Mouse (Mus musculus): ENCODE measurements at regions not wholly inside any gene's neighbourhood (a gene's known extent, or its start where the extent isn't known, plus 50 kb on each side); places are given as distances from the start of the nearest gene placed in this dataset.

DNA sequence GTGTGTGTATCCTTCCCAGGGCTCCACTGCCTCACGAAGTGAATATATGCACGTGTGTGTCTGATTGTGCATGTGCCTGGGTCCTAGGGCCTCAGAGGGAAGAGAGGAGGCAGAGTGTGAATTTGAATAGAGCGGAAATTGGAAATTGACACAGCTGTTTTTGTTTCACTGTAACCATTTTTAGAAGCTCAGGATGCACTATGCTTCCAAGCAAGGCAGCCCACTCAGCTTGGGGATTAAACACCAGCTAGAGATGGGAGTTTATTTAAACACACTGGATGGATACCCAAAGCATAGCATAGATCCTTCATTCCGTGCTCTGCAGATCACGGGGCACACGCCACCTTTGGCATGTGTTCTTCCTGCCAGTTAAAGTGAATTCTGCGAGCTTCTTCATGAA, 306.2 kb downstream of the Elavl2 start:
- Histone ChIP-seq H3K4me1 (0 out of 2 replicates have a peak, but pooled peaks cover 4% of the 10 kb centered on the region), H3K9me3 (replicated peaks) (no peaks in the 10 kb centered on the region), H3K27ac (no peak overlapping the region), H3K27me3 (no peaks in the 10 kb centered on the region), H3K9ac (no peak overlapping the region), H3K4me3 (no peak overlapping the region), H3K4me2 (replicated peaks) (no peak overlapping the region), H3K36me3 (no peaks in the 10 kb centered on the region)
- WGBS: 80% methylated on average over 7 of the region's 7 CpGs
- no peak for ATAC-seq (ENCODE audit: low FRiP score)

DNA sequence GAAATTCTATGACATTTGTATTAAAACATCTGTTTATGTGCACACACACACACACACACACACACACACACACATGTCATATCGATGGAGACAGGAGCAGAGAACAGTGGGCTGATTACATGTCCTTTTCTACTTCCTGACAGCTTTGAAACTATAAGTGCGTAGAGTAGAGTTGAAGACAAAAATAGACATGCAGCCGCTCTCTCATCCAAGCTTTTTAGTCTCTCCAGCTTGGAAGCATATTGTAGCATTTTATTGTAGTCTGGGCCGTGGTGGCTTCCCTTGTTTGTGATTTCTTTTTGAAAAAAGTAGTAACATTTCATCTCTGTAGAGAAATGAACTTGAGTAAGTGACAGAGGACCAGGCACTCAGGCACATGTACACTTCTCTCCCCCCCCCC, 306.7 kb downstream of the Elavl2 start:
- Histone ChIP-seq H3K4me1 (0 out of 2 replicates have a peak, but pooled peaks cover 4% of the 10 kb centered on the region), H3K4me3 (no peak overlapping the region), H3K36me3 (no peaks in the 10 kb centered on the region), H3K4me2 (replicated peaks) (no peak overlapping the region), H3K9me3 (replicated peaks) (no peaks in the 10 kb centered on the region), H3K9ac (no peak overlapping the region), H3K27ac (no peak overlapping the region), H3K27me3 (no peaks in the 10 kb centered on the region)
- no peak for ATAC-seq (ENCODE audit: low FRiP score)
- 92% methylated on average over 4 of the region's 4 CpGs for WGBS

DNA sequence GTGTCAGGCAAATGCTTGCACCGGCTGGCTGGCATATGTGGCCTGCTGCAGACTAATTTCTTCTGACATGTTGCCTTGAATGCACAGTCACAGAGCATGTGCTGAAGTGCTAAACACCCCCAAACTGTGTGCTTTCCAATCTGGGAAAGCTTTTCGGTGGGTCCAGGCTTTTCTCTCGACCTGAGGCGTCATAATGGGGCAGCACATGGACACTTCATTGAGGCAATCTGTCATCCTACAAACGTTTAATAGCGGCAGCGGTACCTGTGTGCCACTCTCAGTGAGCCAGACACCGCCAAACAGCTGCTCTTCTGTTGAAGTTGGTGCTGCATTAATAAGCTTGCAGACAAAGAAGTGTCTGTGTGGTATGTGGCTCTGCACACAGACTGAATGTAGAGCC, 308.3 kb downstream of the Elavl2 start:
- H3K9ac ChIP-seq: no peak overlapping the region
- ATAC-seq (ENCODE audit: low FRiP score): peak; percentile 81
- no peak overlapping the region for H3K4me3 ChIP-seq
- H3K36me3 ChIP-seq: no peaks in the 10 kb centered on the region
- no peaks in the 10 kb centered on the region for H3K27me3 ChIP-seq
- H3K4me2 ChIP-seq (replicated peaks): peak overlapping the region; percentile 13; the same call in 1 of the 2 replicates
- 0 out of 2 replicates have a peak, but pooled peaks cover 4% of the 10 kb centered on the region for H3K4me1 ChIP-seq
- WGBS: 43% methylated on average over 8 of the region's 8 CpGs
- peak overlapping the region; percentile 48; the same call in 1 of the 2 replicates for H3K27ac ChIP-seq
- H3K9me3 ChIP-seq (replicated peaks): no peaks in the 10 kb centered on the region

DNA sequence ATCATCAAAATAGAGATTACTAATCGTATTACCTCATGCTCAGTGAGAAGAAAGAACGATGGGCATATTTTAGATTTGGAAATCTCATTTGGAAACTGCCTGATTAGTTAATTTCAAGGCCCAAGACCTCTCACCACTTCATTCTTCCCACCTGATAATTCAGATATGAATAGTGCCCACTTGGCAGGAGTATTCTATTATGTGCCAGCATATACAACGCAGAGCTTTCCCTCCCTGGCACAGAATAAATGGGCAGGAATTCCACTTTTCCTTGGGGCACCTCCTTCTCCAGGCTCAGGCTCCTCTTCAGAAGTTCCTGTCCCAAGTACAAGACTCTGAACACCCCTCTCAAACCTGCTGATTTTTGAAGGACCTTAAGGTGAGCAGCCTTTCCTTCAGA, 308.7 kb downstream of the Elavl2 start:
- Histone ChIP-seq H3K4me2 (replicated peaks) (peak overlapping the region; percentile 13; the same call in 1 of the 2 replicates), H3K27me3 (no peaks in the 10 kb centered on the region), H3K9me3 (replicated peaks) (no peaks in the 10 kb centered on the region), H3K9ac (no peak overlapping the region), H3K4me1 (0 out of 2 replicates have a peak, but pooled peaks cover 4% of the 10 kb centered on the region), H3K4me3 (no peak overlapping the region), H3K36me3 (no peaks in the 10 kb centered on the region), H3K27ac (peak overlapping the region; percentile 48; the same call in 1 of the 2 replicates)
- ATAC-seq (ENCODE audit: low FRiP score): no peak
- 91% methylated on average over 3 of the region's 3 CpGs for WGBS

DNA sequence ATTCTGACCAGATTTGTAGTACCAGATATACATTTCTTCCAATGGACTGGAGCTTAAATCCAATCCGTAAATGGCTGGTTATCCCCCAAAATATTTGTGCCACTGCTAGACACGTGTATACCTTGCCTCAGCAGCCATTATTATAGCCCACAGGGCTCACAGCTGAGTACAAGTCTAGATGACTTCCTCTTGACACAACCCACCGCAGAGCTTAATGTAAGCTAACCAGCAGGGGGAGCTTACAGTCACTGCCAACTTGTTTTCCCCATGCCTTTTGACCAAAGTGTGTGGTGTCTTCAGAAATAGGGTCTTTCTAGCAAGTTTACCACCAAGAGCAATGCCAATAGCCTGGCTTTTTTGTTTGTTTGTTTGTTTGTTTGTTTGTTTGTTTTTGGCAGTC, 316.6 kb downstream of the Elavl2 start:
- WGBS: 60% methylated on average over 3 of the region's 3 CpGs
- H3K9ac ChIP-seq: no peak overlapping the region

DNA sequence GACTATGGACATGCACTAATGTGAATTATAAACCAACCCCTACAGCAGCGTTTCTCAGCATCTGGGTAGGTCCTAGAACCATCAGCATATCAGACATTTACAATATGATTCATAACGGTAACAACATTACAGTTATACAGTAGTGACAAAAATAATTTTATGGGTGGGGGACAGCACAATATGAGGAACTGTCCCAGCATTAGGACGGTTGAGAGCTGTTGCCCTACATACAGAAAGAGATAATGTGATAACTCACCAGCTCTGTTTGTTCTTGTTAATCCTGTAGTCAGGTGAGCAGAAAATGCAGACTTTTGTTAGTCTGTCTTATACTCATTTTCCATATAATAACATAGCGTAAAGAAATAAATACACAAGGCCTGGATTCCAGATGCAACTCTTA, 319.1 kb downstream of the Elavl2 start:
- Histone ChIP-seq H3K4me1 (peaks cover 6% of the 10 kb centered on the region), H3K9ac (no peak overlapping the region), H3K27me3 (no peaks in the 10 kb centered on the region), H3K4me3 (no peak overlapping the region), H3K36me3 (no peaks in the 10 kb centered on the region), H3K9me3 (replicated peaks) (no peaks in the 10 kb centered on the region), H3K27ac (no peak overlapping the region), H3K4me2 (replicated peaks) (no peak overlapping the region)
- ATAC-seq (ENCODE audit: low FRiP score): no peak
- 84% methylated on average over 4 of the region's 4 CpGs for WGBS

More for the DNA sequence above, 316.6 kb downstream of the Elavl2 start:
- Histone ChIP-seq H3K4me2 (replicated peaks) (no peak overlapping the region), H3K4me1 (peaks cover 6% of the 10 kb centered on the region), H3K36me3 (no peaks in the 10 kb centered on the region), H3K4me3 (no peak overlapping the region), H3K9me3 (replicated peaks) (no peaks in the 10 kb centered on the region), H3K27me3 (no peaks in the 10 kb centered on the region), H3K27ac (no peak overlapping the region)
- ATAC-seq (ENCODE audit: low FRiP score): no peak

DNA sequence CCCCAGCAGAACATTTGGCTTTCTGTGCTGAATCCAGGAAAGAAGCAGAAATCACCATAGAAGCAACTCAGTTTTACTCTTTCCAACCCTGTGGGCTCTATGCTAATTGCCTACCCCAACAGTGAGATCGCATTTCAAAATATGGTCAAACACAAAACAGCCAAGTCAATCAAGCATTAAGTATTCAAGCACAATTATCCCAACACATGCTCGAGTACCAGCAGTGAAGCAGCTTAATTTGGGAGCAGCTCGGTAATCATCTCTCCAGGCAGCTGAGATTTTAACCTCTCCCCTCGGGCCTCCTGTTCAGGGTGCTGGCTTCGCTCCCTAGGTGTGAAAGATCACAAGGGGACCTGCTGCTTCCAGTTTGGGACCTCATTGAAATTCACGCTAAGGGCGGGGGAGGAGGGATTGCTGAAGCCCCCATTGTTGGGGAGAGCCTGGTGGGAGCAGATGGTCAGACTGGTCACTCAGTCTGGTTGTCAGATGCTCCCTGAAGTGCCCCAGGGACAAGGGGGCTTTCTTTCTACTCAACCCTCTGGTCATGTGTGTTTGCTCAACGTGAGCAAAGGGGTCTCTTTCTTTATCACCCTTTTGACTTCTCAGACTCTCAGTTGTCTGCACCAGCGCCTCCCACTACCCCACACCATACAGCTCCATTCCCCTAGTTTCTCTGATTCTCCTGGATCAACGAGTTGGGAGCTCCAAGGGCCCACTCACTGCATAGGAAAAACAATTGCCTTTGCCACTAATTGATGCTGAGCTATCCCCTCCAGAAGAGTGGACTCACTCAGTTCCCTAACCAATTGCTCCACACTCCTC, 319.8 kb downstream of the Elavl2 start:
- WGBS: 21% methylated on average over 10 of the region's 10 CpGs
- H3K9me3 ChIP-seq (replicated peaks): no peaks in the 10 kb centered on the region
- no peaks in the 10 kb centered on the region for H3K27me3 ChIP-seq
- no peak overlapping the region for H3K9ac ChIP-seq
- H3K4me2 ChIP-seq (replicated peaks): no peak overlapping the region
- no peaks in the 10 kb centered on the region for H3K36me3 ChIP-seq
- ATAC-seq (ENCODE audit: low FRiP score): peak; percentile 83
- no peak overlapping the region for H3K4me3 ChIP-seq
- peaks cover 6% of the 10 kb centered on the region for H3K4me1 ChIP-seq
- no peak overlapping the region for H3K27ac ChIP-seq

DNA sequence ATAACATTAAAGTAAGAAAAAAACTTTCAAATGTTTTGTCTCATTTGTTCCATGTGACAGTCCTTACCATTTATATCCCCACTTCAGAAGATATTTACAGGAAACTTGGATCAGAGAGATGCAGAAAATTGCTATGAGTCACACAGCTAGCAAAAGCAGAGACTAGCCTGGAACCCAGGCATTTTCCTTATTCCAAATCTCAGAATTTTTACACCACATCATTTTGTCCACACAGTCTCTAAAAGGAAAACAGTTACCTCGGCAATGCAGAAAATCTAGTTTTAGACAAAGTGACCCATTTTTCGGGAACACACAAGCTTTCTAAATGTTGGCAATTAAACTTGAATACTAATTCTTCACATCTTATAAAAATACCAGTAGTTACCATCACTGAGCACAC, 329.3 kb downstream of the Elavl2 start:
- no peak overlapping the region for H3K9ac ChIP-seq
- 92% methylated on average over 2 of the region's 2 CpGs for WGBS
- no peaks in the 10 kb centered on the region for H3K36me3 ChIP-seq
- no peak overlapping the region for H3K4me2 ChIP-seq (replicated peaks)
- no peaks in the 10 kb centered on the region for H3K9me3 ChIP-seq (replicated peaks)
- no peak overlapping the region for H3K4me3 ChIP-seq
- no peak for ATAC-seq (ENCODE audit: low FRiP score)
- no peaks in the 10 kb centered on the region for H3K4me1 ChIP-seq
- no peaks in the 10 kb centered on the region for H3K27me3 ChIP-seq
- H3K27ac ChIP-seq: no peak overlapping the region

DNA sequence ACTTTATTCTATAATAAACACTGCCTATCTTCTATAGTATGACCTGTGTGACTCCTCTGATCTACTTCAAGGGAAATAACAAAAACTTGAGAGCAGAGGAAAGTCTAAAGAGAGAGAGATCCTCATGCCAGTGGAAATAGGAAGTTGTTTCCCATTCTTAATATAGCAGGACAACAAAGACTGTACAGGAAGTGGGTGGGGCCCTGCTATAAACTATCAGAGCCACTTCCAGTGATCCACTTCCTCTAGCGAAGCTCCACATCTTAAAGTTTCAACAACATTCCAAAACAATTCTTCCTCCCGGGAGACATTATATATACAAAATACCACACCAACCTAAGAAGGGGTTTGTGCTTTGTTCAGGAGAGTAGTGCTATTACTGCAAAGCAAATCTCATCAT, 339.7 kb downstream of the Elavl2 start:
- Histone ChIP-seq H3K9ac (no peak overlapping the region), H3K4me1 (no peaks in the 10 kb centered on the region), H3K4me3 (no peak overlapping the region), H3K27ac (no peak overlapping the region), H3K36me3 (no peaks in the 10 kb centered on the region), H3K4me2 (replicated peaks) (no peak overlapping the region), H3K9me3 (replicated peaks) (no peaks in the 10 kb centered on the region), H3K27me3 (no peaks in the 10 kb centered on the region)
- WGBS: 76% methylated on average over 2 of the region's 2 CpGs
- ATAC-seq (ENCODE audit: low FRiP score): no peak

DNA sequence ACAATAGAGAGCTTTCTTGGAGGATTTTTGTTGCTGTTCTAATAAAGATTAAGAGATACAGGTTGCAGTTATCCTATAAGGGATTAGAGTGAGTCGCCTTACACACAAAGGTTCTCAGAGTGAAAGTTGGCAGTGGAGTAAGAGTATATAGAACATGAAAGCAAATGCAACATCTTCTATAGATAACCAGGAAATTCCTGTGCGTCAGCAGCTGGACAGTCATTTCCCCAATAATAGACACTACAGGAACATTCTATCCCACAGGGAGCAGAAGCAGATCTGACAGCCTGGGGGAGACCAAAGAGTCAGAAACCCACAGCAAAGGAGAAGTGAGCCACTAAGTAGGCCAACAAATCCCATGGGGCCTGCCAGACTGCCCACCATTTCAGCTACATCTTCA, 348.7 kb downstream of the Elavl2 start:
- no peaks in the 10 kb centered on the region for H3K9me3 ChIP-seq (replicated peaks)
- no peak overlapping the region for H3K4me2 ChIP-seq (replicated peaks)
- H3K36me3 ChIP-seq: no peaks in the 10 kb centered on the region
- no peak for ATAC-seq (ENCODE audit: low FRiP score)
- H3K9ac ChIP-seq: no peak overlapping the region
- 79% methylated on average over 2 of the region's 2 CpGs for whole genome bisulfite sequencing
- no peak overlapping the region for H3K4me3 ChIP-seq
- H3K27ac ChIP-seq: no peak overlapping the region
- no peaks in the 10 kb centered on the region for H3K4me1 ChIP-seq
- no peaks in the 10 kb centered on the region for H3K27me3 ChIP-seq

DNA sequence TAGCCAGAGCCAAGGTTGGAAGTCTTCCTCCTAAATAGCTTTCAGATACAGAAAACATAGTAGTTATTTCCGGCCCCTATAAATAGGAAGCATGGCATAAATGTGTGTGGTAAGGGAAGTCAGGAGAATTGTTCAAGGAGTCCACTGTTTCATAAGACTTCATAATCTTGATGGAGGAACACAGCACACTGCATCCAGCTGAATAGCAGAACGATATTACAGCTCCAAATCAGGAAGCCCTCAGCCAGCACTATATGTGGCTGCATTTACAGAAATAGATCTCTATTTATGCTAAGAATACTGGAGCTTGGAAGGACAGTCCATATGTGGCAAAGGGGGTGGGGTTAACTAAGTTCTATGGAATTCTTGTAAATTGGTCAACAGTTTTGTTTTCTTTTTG, 371.1 kb downstream of the Elavl2 start:
- Histone ChIP-seq H3K4me1 (no peaks in the 10 kb centered on the region), H3K4me2 (replicated peaks) (no peak overlapping the region), H3K27me3 (no peaks in the 10 kb centered on the region), H3K9me3 (replicated peaks) (no peaks in the 10 kb centered on the region), H3K27ac (no peak overlapping the region), H3K36me3 (no peaks in the 10 kb centered on the region), H3K9ac (no peak overlapping the region), H3K4me3 (no peak overlapping the region)
- WGBS: 92% methylated on average over 2 of the region's 2 CpGs
- ATAC-seq (ENCODE audit: low FRiP score): no peak

DNA sequence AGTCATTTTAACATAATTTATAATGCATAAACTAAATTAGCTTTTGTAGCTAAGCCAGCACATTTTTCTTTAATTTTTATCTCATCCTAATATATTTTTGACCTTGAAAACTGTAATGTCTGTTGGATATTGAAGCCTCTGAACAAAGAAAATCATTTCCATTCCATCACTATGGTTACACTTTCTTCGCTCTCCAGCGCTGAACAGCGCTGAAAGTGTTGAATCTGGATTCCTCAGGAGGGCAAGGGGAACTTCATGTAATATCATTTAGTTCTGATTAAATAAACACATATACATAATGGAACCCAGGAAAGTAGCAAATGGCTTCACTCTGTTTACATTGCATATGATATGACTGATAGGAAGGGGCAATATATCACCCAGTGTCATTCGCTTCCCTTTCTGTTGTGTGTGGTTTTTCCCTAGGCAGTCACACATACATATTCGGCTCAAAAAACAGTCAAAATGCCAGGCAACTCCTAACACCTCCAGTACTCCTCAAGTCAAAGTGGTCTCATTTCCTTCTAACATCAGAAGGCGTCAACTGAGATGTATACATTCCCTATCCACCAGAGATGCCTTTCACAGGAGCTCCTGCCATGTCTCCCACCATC, 372.5 kb downstream of the Elavl2 start:
- Histone ChIP-seq H3K9me3 (replicated peaks) (no peaks in the 10 kb centered on the region), H3K4me2 (replicated peaks) (no peak overlapping the region), H3K27ac (no peak overlapping the region), H3K9ac (no peak overlapping the region), H3K4me1 (no peaks in the 10 kb centered on the region), H3K27me3 (no peaks in the 10 kb centered on the region), H3K36me3 (no peaks in the 10 kb centered on the region), H3K4me3 (no peak overlapping the region)
- 90% methylated on average over 6 of the region's 6 CpGs for WGBS
- no peak for ATAC-seq (ENCODE audit: low FRiP score)
